Mouse (Mus musculus): Measurements from ENCODE around the gene Tpra1. TPM values are rescaled to one million over a fixed set of nuclear protein-coding genes. Genes with fewer than 3 reads are reported as not detected.

Gene Tpra1
- polyA plus RNA-seq, 1 experiment from 2014 or later, result 32.2 TPM

DNA sequence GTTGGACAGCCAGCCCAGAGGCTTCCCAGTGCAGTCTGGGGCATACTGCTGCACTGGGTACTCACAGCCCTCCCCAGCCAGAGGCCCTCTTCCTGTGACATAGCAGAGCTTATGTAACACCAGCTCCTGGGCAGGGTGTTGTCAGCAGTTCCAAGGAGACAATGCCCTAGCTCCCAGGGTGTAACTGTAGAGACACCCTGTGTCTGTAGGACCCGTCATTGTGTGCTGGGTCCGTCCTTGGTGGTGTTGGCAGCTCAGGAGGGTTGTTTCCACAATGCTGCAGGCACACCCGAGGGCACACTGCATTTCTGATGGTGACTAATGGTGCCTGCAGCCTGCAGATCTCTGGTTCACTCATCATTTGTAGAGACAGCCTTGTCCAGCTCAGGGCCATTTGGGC lies 24.8 kb downstream of the Tpra1 start:
- Histone ChIP-seq H3K36me3 (replicated peaks; ENCODE audit: insufficient read depth, low read length) (no peaks in the 10 kb centered on the region), H3K9ac (replicated peaks) (no peak overlapping the region), H3K4me3 (ENCODE audit: low read depth, low read length) (no peak overlapping the region), H3K27ac (ENCODE audit: low read depth) (no peak overlapping the region), H3K4me2 (ENCODE audit: low read depth, low read length) (no peak overlapping the region), H3K9me3 (ENCODE audit: low read length) (no peaks in the 10 kb centered on the region), H3K27me3 (ENCODE audit: insufficient read depth, low read length) (no peaks in the 10 kb centered on the region), H3K4me1 (ENCODE audit: insufficient read depth) (no peaks in the 10 kb centered on the region)
- 34% methylated on average over 3 of the region's 3 CpGs for WGBS (ENCODE audit: insufficient replicate concordance)
- DNase-seq (no peak), ATAC-seq (no peak)
- TF ChIP-seq EP300 (IDR thresholded peaks at IDR 0.05; ENCODE audit: low read depth) (no peak), CTCF (IDR thresholded peaks at IDR 0.05; ENCODE audit: low read depth) (no peak)

DNA sequence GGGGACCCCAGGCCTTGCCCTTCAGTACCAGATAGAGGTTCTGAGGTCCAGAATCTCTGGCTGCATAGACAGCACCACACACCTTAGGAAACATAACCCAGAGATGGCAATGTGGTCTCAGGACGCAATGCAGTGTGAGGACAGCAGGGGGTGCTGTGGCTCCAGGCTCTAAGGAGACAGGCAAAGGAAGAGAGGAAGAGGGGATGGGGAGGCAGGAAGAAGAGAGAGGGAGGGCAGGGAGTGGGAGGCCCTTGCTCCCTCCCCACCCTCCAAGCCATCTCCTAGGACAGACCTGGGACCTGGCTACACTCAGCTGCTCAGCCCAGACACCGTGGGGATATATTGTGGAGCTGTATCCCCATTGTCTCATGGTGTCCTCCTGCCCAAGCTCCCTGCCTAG lies 25.5 kb downstream of the Tpra1 start:
- DNase-seq (peak; percentile 80), ATAC-seq (peak; percentile 40)
- Histone ChIP-seq H3K9me3 (ENCODE audit: low read length) (no peaks in the 10 kb centered on the region), H3K36me3 (replicated peaks; ENCODE audit: insufficient read depth, low read length) (no peaks in the 10 kb centered on the region), H3K4me1 (ENCODE audit: insufficient read depth) (no peaks in the 10 kb centered on the region), H3K4me2 (ENCODE audit: low read depth, low read length) (no peak overlapping the region), H3K9ac (replicated peaks) (no peak overlapping the region), H3K27me3 (ENCODE audit: insufficient read depth, low read length) (no peaks in the 10 kb centered on the region), H3K4me3 (ENCODE audit: low read depth, low read length) (no peak overlapping the region), H3K27ac (ENCODE audit: low read depth) (no peak overlapping the region)
- peak; percentile 98 for TF ChIP-seq CTCF (IDR thresholded peaks at IDR 0.05; ENCODE audit: low read depth)
- no peak for TF ChIP-seq EP300 (IDR thresholded peaks at IDR 0.05; ENCODE audit: low read depth)
- 10% methylated on average over 2 of the region's 2 CpGs for WGBS (ENCODE audit: insufficient replicate concordance)

DNA sequence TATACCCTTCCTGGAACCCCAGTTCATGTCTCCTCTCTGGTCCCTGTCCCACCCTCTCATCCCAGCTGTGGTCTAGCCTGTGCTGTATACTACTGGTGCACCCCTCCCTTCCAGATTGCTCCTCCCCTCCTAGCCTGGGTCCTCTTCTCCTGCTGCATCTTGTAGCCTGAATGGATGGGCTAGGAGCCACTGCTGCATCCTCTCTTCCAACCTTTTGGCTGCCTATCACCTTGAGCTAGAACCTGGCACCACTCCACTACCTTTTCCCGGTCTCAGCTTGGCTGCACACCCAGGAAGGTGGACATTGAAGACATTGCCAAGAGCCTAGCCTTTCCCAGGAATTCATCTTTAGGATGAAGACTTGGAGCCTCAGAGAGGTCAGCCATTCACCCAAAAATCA lies 26.0 kb downstream of the Tpra1 start:
- Histone ChIP-seq H3K36me3 (replicated peaks; ENCODE audit: insufficient read depth, low read length) (no peaks in the 10 kb centered on the region), H3K27me3 (ENCODE audit: insufficient read depth, low read length) (no peaks in the 10 kb centered on the region), H3K4me1 (ENCODE audit: insufficient read depth) (no peaks in the 10 kb centered on the region), H3K9me3 (ENCODE audit: low read length) (no peaks in the 10 kb centered on the region), H3K4me2 (ENCODE audit: low read depth, low read length) (no peak overlapping the region), H3K27ac (ENCODE audit: low read depth) (no peak overlapping the region), H3K4me3 (ENCODE audit: low read depth, low read length) (no peak overlapping the region), H3K9ac (replicated peaks) (no peak overlapping the region)
- 72% methylated on average over 1 of the region's 1 CpGs for WGBS (ENCODE audit: insufficient replicate concordance)
- TF ChIP-seq EP300 (IDR thresholded peaks at IDR 0.05; ENCODE audit: low read depth) (no peak), CTCF (IDR thresholded peaks at IDR 0.05; ENCODE audit: low read depth) (no peak)
- ATAC-seq, result no peak
- DNase-seq, result no peak

DNA sequence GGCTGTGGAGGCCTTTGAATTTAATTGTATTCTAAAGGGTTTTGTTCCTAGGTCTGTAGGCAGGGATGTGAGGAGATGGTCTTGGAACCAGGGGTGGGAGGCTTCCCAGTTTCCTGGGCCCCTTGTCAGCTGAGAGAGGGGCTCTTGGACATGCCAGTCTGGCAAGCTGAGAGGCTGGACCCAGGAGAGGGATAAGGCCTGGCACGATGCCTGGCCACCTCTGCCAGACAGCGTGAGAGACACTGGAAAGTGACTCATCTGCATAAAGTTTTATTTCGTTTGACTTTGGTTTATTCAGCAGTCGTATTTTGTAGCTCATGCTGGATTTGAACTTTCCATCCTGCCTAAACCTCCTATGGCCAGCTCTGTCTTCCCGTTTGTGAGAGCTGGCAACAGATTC lies 26.5 kb downstream of the Tpra1 start:
- Histone ChIP-seq H3K36me3 (replicated peaks; ENCODE audit: insufficient read depth, low read length) (no peaks in the 10 kb centered on the region), H3K27me3 (ENCODE audit: insufficient read depth, low read length) (no peaks in the 10 kb centered on the region), H3K9ac (replicated peaks) (no peak overlapping the region), H3K27ac (ENCODE audit: low read depth) (no peak overlapping the region), H3K4me2 (ENCODE audit: low read depth, low read length) (no peak overlapping the region), H3K9me3 (ENCODE audit: low read length) (no peaks in the 10 kb centered on the region), H3K4me3 (ENCODE audit: low read depth, low read length) (no peak overlapping the region), H3K4me1 (ENCODE audit: insufficient read depth) (no peaks in the 10 kb centered on the region)
- 74% methylated on average over 5 of the region's 5 CpGs for WGBS (ENCODE audit: insufficient replicate concordance)
- no peak for DNase-seq
- no peak for ATAC-seq
- TF ChIP-seq EP300 (IDR thresholded peaks at IDR 0.05; ENCODE audit: low read depth) (no peak), CTCF (IDR thresholded peaks at IDR 0.05; ENCODE audit: low read depth) (no peak)

DNA sequence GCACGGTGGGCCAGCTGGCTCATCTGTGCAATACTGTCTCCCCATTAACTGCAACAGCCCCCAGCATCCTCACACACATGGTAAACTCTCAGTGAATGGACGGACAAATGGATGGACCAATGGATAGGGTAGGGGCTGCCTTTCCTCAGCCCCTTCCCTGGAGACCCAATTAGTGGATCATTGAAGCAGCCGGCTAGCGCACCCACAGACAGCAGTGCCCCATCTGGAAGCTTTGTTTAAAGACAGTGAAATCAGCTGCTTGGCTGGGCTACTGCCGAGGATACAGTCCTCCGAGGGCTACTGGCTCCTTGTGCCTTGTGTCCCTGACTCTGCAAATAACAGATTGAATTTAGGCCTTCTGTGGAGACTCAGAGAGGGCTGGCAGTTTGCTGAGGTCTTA lies 27.4 kb downstream of the Tpra1 start:
- H3K9me3 ChIP-seq (ENCODE audit: low read length), result no peaks in the 10 kb centered on the region
- no peak overlapping the region for H3K9ac ChIP-seq (replicated peaks)
- no peaks in the 10 kb centered on the region for H3K4me1 ChIP-seq (ENCODE audit: insufficient read depth)
- H3K4me3 ChIP-seq (ENCODE audit: low read depth, low read length), result no peak overlapping the region
- WGBS (ENCODE audit: insufficient replicate concordance), result 82% methylated on average over 6 of the region's 6 CpGs
- H3K27ac ChIP-seq (ENCODE audit: low read depth), result no peak overlapping the region
- ATAC-seq, result no peak
- no peak for DNase-seq
- no peak overlapping the region for H3K4me2 ChIP-seq (ENCODE audit: low read depth, low read length)
- H3K27me3 ChIP-seq (ENCODE audit: insufficient read depth, low read length), result no peaks in the 10 kb centered on the region
- no peak for TF ChIP-seq EP300 (IDR thresholded peaks at IDR 0.05; ENCODE audit: low read depth)
- no peak for TF ChIP-seq CTCF (IDR thresholded peaks at IDR 0.05; ENCODE audit: low read depth)
- no peaks in the 10 kb centered on the region for H3K36me3 ChIP-seq (replicated peaks; ENCODE audit: insufficient read depth, low read length)

DNA sequence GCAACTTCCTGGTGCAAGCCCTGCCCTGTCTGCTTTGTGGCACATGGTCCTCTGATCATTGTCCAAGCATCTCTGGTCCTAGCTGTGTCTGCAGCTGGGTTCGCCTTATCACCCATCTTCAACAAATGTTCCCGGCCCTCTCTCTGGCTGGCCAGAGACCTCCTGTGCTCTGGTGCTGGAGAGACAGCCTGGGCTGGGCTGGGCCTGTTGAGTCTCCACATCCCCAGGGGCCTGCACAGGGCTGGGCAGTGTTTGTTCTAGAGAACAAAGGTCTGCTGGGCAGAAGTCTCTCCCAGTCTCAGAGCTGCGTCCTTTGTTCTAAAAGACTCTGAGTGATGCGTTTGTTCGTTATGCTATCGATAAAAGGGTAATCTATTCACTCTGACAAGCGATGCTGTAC lies 28.0 kb downstream of the Tpra1 start:
- no peak overlapping the region for H3K9ac ChIP-seq (replicated peaks)
- ATAC-seq, result no peak
- H3K4me2 ChIP-seq (ENCODE audit: low read depth, low read length), result no peak overlapping the region
- H3K27me3 ChIP-seq (ENCODE audit: insufficient read depth, low read length), result 0 out of 2 replicates have a peak, but pooled peaks cover 2% of the 10 kb centered on the region
- H3K36me3 ChIP-seq (replicated peaks; ENCODE audit: insufficient read depth, low read length), result no peaks in the 10 kb centered on the region
- H3K4me1 ChIP-seq (ENCODE audit: insufficient read depth), result no peaks in the 10 kb centered on the region
- DNase-seq, result no peak
- H3K27ac ChIP-seq (ENCODE audit: low read depth), result no peak overlapping the region
- H3K9me3 ChIP-seq (ENCODE audit: low read length), result no peaks in the 10 kb centered on the region
- TF ChIP-seq CTCF (IDR thresholded peaks at IDR 0.05; ENCODE audit: low read depth) (no peak), EP300 (IDR thresholded peaks at IDR 0.05; ENCODE audit: low read depth) (no peak)
- no peak overlapping the region for H3K4me3 ChIP-seq (ENCODE audit: low read depth, low read length)
- WGBS (ENCODE audit: insufficient replicate concordance), result 57% methylated on average over 7 of the region's 7 CpGs

DNA sequence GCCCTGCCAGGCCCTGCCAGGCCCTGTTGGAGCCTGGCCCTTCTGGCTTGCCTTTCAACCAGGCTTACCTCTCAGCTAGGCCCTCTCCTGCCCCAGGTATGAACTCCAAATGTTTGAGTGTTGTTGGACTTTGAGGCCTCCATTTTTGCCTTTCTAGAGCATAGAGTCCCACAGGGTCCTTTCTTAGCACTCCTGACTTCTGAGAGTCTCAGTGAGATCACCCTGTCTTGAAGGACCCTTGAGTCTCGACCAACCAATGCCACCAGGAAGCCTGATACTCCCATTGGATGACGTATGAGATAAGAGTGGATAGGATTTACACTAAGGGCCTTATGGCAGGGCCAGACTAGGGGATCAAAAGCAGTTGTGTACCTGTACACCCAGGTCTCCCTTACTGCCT lies 29.4 kb downstream of the Tpra1 start:
- 0 out of 2 replicates have a peak, but pooled peaks cover 5% of the 10 kb centered on the region for H3K27me3 ChIP-seq (ENCODE audit: insufficient read depth, low read length)
- no peak overlapping the region for H3K4me2 ChIP-seq (ENCODE audit: low read depth, low read length)
- H3K27ac ChIP-seq (ENCODE audit: low read depth), result no peak overlapping the region
- DNase-seq (no peak), ATAC-seq (no peak)
- no peak overlapping the region for H3K4me3 ChIP-seq (ENCODE audit: low read depth, low read length)
- TF ChIP-seq EP300 (IDR thresholded peaks at IDR 0.05; ENCODE audit: low read depth) (no peak), CTCF (IDR thresholded peaks at IDR 0.05; ENCODE audit: low read depth) (no peak)
- no peaks in the 10 kb centered on the region for H3K9me3 ChIP-seq (ENCODE audit: low read length)
- no peaks in the 10 kb centered on the region for H3K36me3 ChIP-seq (replicated peaks; ENCODE audit: insufficient read depth, low read length)
- 73% methylated on average over 2 of the region's 2 CpGs for WGBS (ENCODE audit: insufficient replicate concordance)
- no peak overlapping the region for H3K9ac ChIP-seq (replicated peaks)
- H3K4me1 ChIP-seq (ENCODE audit: insufficient read depth), result no peaks in the 10 kb centered on the region
